ENCODE assay signal across 9 mouse cellular contexts in genomic region chr9:59723096-59723657, GRCm38 (mm10). TPM values are rescaled to one million over a fixed set of nuclear protein-coding genes. Genes with fewer than 3 reads are reported as not detected.
DNase-seq lines count a peak whose midpoint lies in the region; ATAC-seq and TF ChIP-seq lines count a peak whose summit lies in the region.
"Had no signal": no experiment of that assay in that cellular context is flagged by ENCODE, and none has a peak within 500 bp of the region (broad histone marks: within the 10 kb centered on the region; RNA-seq: fewer than 3 reads in every experiment).

No protein-coding gene starts in this region.

- peak; percentile 71 for ATAC-seq in embryonic facial prominence, embryonic 14.5 days (ENCODE audit: low read depth)
- peak; percentile 34 for ATAC-seq in limb, embryonic 13.5 days (ENCODE audit: low FRiP score, low read depth)
- ATAC-seq in monocyte, adult 5-6 weeks (replicated peaks; ENCODE audit: insufficient number of reproducible peaks, low FRiP score, low TSS enrichment, poor library complexity, severe bottlenecking): peak; percentile 73

- 26% methylated on average over 10 of the region's 10 CpGs for WGBS in bone marrow, adult 2 months
- 15% methylated on average over 10 of the region's 10 CpGs for WGBS in embryonic facial prominence, embryonic 14.5 days
- 13% methylated on average over 10 of the region's 10 CpGs for WGBS in limb, embryonic 13.5 days

- DNase-seq in B cell, adult 2 months: peak; percentile 70 to 73
- peak; percentile 93 for DNase-seq in embryonic facial prominence, embryonic 14.5 days (ENCODE audit: low spot score)
- DNase-seq in heart, adult 9 months (ENCODE audit: low spot score in 2 of 2): peak; percentile 64 to 75
- DNase-seq in kidney, adult 9 months: peak; percentile 84
- DNase-seq in splenic B cell, adult 2 months (ENCODE audit: low read depth, low spot score): peak; percentile 83

- no peak overlapping the region for H3K27ac ChIP-seq in bone marrow, adult 2 months (ENCODE audit: control insufficient read depth, insufficient read depth, low read depth, low read length, poor library complexity)
- H3K27ac ChIP-seq in embryonic facial prominence, embryonic 14.5 days (replicated peaks; ENCODE audit: low read depth, low read length): peak overlapping the region; percentile 39; the same call in 1 of the 2 replicates
- peak overlapping the region; percentile 49 for H3K27ac ChIP-seq in limb, embryonic 13.5 days

- peak overlapping the region; percentile 41 for H3K4me2 ChIP-seq in embryonic facial prominence, embryonic 14.5 days (ENCODE audit: low read depth, low read length)
- peak overlapping the region; percentile 58 for H3K4me2 ChIP-seq in limb, embryonic 13.5 days (replicated peaks)

- H3K4me1 ChIP-seq in bone marrow, adult 2 months (ENCODE audit: control insufficient read depth, insufficient read depth, low read length): no peaks in the 10 kb centered on the region
- peaks cover 9% of the 10 kb centered on the region for H3K4me1 ChIP-seq in embryonic facial prominence, embryonic 14.5 days (ENCODE audit: control insufficient read depth, insufficient read depth, low read length)
- H3K4me1 ChIP-seq in limb, embryonic 13.5 days: peaks cover 21% of the 10 kb centered on the region

- H3K9me3 ChIP-seq in embryonic facial prominence, embryonic 14.5 days (ENCODE audit: control insufficient read depth, low read length): no peaks in the 10 kb centered on the region
- H3K9me3 ChIP-seq in limb, embryonic 13.5 days: no peaks in the 10 kb centered on the region

- H3K27me3 ChIP-seq in embryonic facial prominence, embryonic 14.5 days (replicated peaks; ENCODE audit: control insufficient read depth, insufficient read depth, low read length): no peaks in the 10 kb centered on the region
- no peaks in the 10 kb centered on the region for H3K27me3 ChIP-seq in limb, embryonic 13.5 days
- H3K27me3 ChIP-seq in splenic B cell, adult 2 months (ENCODE audit: control insufficient read depth, insufficient read depth, low read length, poor library complexity, severe bottlenecking): no peaks in the 10 kb centered on the region

- peak; percentile 68 for TF ChIP-seq CTCF in bone marrow, adult 2 months (IDR thresholded peaks at IDR 0.05; ENCODE audit: control insufficient read depth, insufficient read depth, low read length)

- no peak overlapping the region for H3K4me3 ChIP-seq in bone marrow, adult 2 months (replicated peaks; ENCODE audit: control insufficient read depth, low read depth, low read length)
- peak overlapping the region; percentile 18 for H3K4me3 ChIP-seq in embryonic facial prominence, embryonic 14.5 days (ENCODE audit: low read depth, low read length)
- 0 out of 2 replicates have a peak overlapping the region, but pooled peaks have one; percentile 21 for H3K4me3 ChIP-seq in limb, embryonic 13.5 days
- H3K4me3 ChIP-seq: erythroblast, embryonic 14.5 days had no signal

- H3K36me3 ChIP-seq in embryonic facial prominence, embryonic 14.5 days (ENCODE audit: control insufficient read depth, insufficient read depth, low read length): no peaks in the 10 kb centered on the region
- no peaks in the 10 kb centered on the region for H3K36me3 ChIP-seq in limb, embryonic 13.5 days
- no peaks in the 10 kb centered on the region for H3K36me3 ChIP-seq in splenic B cell, adult 2 months (ENCODE audit: control insufficient read depth, insufficient read depth, low read length, poor library complexity, severe bottlenecking)

- TF ChIP-seq POLR2A in bone marrow, adult 2 months (IDR thresholded peaks at IDR 0.05; ENCODE audit: borderline replicate concordance, control insufficient read depth, low read depth, low read length): no peak

- peak overlapping the region; percentile 15; the same call in 1 of the 2 replicates for H3K9ac ChIP-seq in embryonic facial prominence, embryonic 14.5 days (ENCODE audit: low read depth, low read length)
- H3K9ac ChIP-seq in limb, embryonic 13.5 days: no peak overlapping the region; the same call in 1 of the 2 replicates

RNA-seq across cellular contexts. Expression of gene Senp8, which starts 27.3 kb away (rescaled TPM):
- polyA plus RNA-seq in bone marrow, adult 2 months (2011; ENCODE audit: insufficient read depth, insufficient read length, low replicate concordance, missing spikeins): 1.1 and 3.5 TPM in 2 replicates
- 10.0 and 12.3 TPM in 2 replicates for polyA plus RNA-seq in embryonic facial prominence, embryonic 14.5 days (2014; fragmentation: Nextera tagmentation; extraction: Ambion mirVana)
- polyA plus RNA-seq in limb, embryonic 13.5 days (2015; fragmentation: Nextera tagmentation; extraction: Ambion mirVana): 8.8 and 11.1 TPM in 2 replicates
- 0.57 to 5.4 TPM (median 0.85 TPM) in 3 replicates for total RNA-seq in monocyte, adult 5-6 weeks (2017)

RNA-seq across cellular contexts. Expression of gene Myo9a, which starts 27.5 kb away (rescaled TPM):
- polyA plus RNA-seq in bone marrow, adult 2 months (2011; ENCODE audit: insufficient read depth, insufficient read length, low replicate concordance, missing spikeins): 2.8 and 7.5 TPM in 2 replicates
- polyA plus RNA-seq in embryonic facial prominence, embryonic 14.5 days (2014; fragmentation: Nextera tagmentation; extraction: Ambion mirVana): 18.3 and 19.4 TPM in 2 replicates
- 16.8 and 17.5 TPM in 2 replicates for polyA plus RNA-seq in limb, embryonic 13.5 days (2015; fragmentation: Nextera tagmentation; extraction: Ambion mirVana)
- 12.7 to 31.5 TPM (median 27.3 TPM) in 3 replicates for total RNA-seq in monocyte, adult 5-6 weeks (2017)

RNA-seq across cellular contexts. Expression of gene Gramd2, which starts 43.2 kb away (rescaled TPM):
- 2.8 TPM in 1 of 2 replicates, not detected in the other for polyA plus RNA-seq in bone marrow, adult 2 months (2011; ENCODE audit: insufficient read depth, insufficient read length, low replicate concordance, missing spikeins)
- 4.5 and 5.4 TPM in 2 replicates for polyA plus RNA-seq in embryonic facial prominence, embryonic 14.5 days (2014; fragmentation: Nextera tagmentation; extraction: Ambion mirVana)
- polyA plus RNA-seq in limb, embryonic 13.5 days (2015; fragmentation: Nextera tagmentation; extraction: Ambion mirVana): 1.0 TPM in 2 replicates
- total RNA-seq in monocyte, adult 5-6 weeks (2017): 0.19 to 0.53 TPM (median 0.49 TPM) in 3 replicates
- polyA plus RNA-seq: erythroblast, embryonic 14.5 days had no signal
